Mouse (Mus musculus) forebrain, embryonic 13.5 days (tissue): ENCODE results near the gene Frmd5. TPM values are rescaled to one million over a fixed set of nuclear protein-coding genes. Genes with fewer than 3 reads are reported as not detected.
A peak's percentile ranks its signal among the peaks of the same experiment; 100 is the strongest.

ENCODE experiments used
- ATAC-seq: fragments of 200-750 bp; cut with Nextera tagmentation; 2 replicates; pipeline ENCODE4 v1.8.0; 2017
- H3K27ac ChIP-seq: fragments of 300-500 bp; sonication (generic); 2 replicates; pipeline ENCODE4 v1.5.1; 2015; ENCODE audit warnings: inconsistent platforms, mild to moderate bottlenecking, moderate library complexity
- H3K27me3 ChIP-seq: fragments of 300-500 bp; sonication (generic); 2 replicates; pipeline ENCODE4 v1.6.1; 2015; ENCODE audit warnings: mild to moderate bottlenecking, inconsistent platforms
- H3K36me3 ChIP-seq: fragments of 300-500 bp; sonication (generic); 2 replicates; pipeline ENCODE4 v1.6.1; 2015; ENCODE audit warnings: mild to moderate bottlenecking, inconsistent platforms; ENCODE audit not compliant: poor library complexity, severe bottlenecking
- H3K4me1 ChIP-seq: fragments of 300-500 bp; sonication (generic); 2 replicates; pipeline ENCODE4 v1.6.1; 2015; ENCODE audit warnings: inconsistent platforms
- H3K4me2 ChIP-seq: fragments of 300-500 bp; sonication (generic); 2 replicates; pipeline ENCODE4 v1.6.1; 2015; ENCODE audit warnings: inconsistent platforms, mild to moderate bottlenecking, moderate library complexity
- H3K4me3 ChIP-seq: fragments of 300-500 bp; sonication (generic); 2 replicates; pipeline ENCODE4 v1.5.1; 2015; ENCODE audit warnings: mild to moderate bottlenecking, inconsistent platforms
- H3K9ac ChIP-seq: fragments of 300-500 bp; sonication (generic); 2 replicates; pipeline ENCODE4 v1.6.1; 2015; ENCODE audit warnings: mild to moderate bottlenecking, inconsistent platforms
- H3K9me3 ChIP-seq: fragments of 300-500 bp; sonication (generic); replicated peaks from 2 replicates; pipeline ENCODE4 v1.6.1; 2016; ENCODE audit warnings: inconsistent platforms
- WGBS: fragments of 180-500 bp; shearing (Covaris S2); methylation state at CpG from one replicate; pipeline ENCODE4 v1.1.7; 2015; 5-methylcytosine and 5-hydroxymethylcytosine counted together
- polyA plus RNA-seq: library from polyadenylated mRNA; unstranded; fragments of >200 nt; fragmentation: Nextera tagmentation; extraction: Ambion mirVana; gene quantifications from 2 replicates; pipeline ENCODE4 v1.2.1, GENCODE M21; 2015

Gene Frmd5
- polyA plus RNA-seq, 1 experiment from 2014 or later: 29.6 TPM

DNA sequence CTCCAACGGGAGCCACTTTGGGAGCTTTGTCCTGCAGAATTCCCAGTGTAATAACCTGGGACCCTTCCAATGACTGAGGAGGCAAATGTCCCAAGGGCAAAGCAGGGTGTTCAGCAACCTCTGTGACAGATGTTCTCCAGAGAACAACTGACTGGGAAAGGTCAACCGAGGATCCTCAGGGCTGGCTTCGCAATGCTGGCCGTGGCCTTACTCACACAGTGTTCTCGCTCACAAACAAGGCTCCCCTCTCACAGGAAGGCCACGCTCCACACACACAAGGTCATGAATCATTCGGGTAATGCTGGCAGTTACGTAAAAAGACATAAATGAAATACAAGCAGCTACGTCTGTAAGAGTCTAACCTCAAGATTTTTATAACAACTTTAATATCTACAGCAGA lies 46.2 kb downstream of the Frmd5 start:
- Histone ChIP-seq H3K9me3 (no peaks in the 10 kb centered on the region), H3K36me3 (no peaks in the 10 kb centered on the region), H3K4me2 (no peak overlapping the region), H3K4me3 (no peak overlapping the region), H3K9ac (no peak overlapping the region), H3K27me3 (no peaks in the 10 kb centered on the region), H3K4me1 (no peaks in the 10 kb centered on the region), H3K27ac (no peak overlapping the region)
- whole genome bisulfite sequencing: 91% methylated on average over 9 of the region's 9 CpGs
- ATAC-seq: no peak

DNA sequence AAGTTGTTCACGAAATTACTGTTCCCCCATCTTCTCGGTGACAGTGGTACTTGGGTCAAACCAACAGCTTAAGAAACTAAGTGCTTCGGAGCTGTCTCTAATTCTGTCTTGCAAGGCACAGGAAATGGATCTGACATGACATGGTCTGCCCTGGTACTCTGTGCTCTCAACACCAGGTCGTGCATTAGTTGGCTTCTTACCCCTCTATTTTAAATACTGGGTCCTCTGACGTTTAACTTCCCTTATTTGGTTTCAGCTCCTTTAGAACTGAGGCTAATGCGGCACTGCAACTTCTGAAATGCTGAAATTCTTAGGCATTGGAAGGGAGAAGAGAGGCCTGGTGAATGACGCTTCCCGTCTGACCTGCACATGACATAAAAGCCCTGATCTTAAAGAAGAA lies 48.6 kb downstream of the Frmd5 start:
- WGBS: 91% methylated on average over 8 of the region's 8 CpGs
- Histone ChIP-seq H3K9me3 (no peaks in the 10 kb centered on the region), H3K27ac (no peak overlapping the region), H3K4me1 (peaks cover 9% of the 10 kb centered on the region), H3K4me2 (no peak overlapping the region), H3K9ac (no peak overlapping the region), H3K36me3 (no peaks in the 10 kb centered on the region), H3K27me3 (no peaks in the 10 kb centered on the region), H3K4me3 (no peak overlapping the region)
- no peak for ATAC-seq

- 96% methylated on average over 1 of the region's 1 CpGs for WGBS
- Histone ChIP-seq H3K27me3 (no peaks in the 10 kb centered on the region), H3K9me3 (no peaks in the 10 kb centered on the region), H3K9ac (no peak overlapping the region), H3K4me3 (no peak overlapping the region), H3K4me1 (peaks cover 11% of the 10 kb centered on the region), H3K36me3 (no peaks in the 10 kb centered on the region), H3K27ac (no peak overlapping the region), H3K4me2 (no peak overlapping the region)
- no peak for ATAC-seq
These were observed 50.6 kb downstream of the Frmd5 start for GRCm38 (mm10) chr2:121756336-121756735.

DNA sequence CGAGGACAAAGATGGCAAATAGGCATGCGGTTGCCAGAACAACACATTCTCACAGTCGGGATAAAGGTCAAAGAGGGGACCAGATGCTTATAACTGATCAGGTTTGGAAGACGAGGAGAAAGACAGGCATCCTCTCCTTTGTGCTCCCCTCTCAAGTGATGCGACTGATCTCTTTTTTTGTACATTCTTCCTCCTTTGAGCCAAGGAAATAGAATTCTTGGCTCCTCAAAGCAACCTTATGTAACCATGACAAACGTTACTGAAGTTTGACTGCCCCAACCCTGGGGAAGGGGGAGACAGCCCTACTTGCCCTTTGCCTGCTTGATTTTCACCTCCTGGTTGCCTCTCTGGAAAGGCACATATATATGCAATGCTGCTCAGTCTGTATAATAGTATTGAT lies 51.8 kb downstream of the Frmd5 start:
- Histone ChIP-seq H3K4me3 (no peak overlapping the region), H3K27me3 (no peaks in the 10 kb centered on the region), H3K4me2 (no peak overlapping the region), H3K36me3 (no peaks in the 10 kb centered on the region), H3K9ac (no peak overlapping the region), H3K9me3 (no peaks in the 10 kb centered on the region), H3K27ac (peak overlapping the region; percentile 31; the same call in 1 of the 2 replicates), H3K4me1 (peaks cover 14% of the 10 kb centered on the region)
- WGBS: 24% methylated on average over 6 of the region's 6 CpGs
- no peak for ATAC-seq

GRCm38 (mm10) chr2:121750121-121750520 lies 56.8 kb downstream of the Frmd5 start:
- Histone ChIP-seq H3K27ac (no peak overlapping the region), H3K4me1 (peaks cover 18% of the 10 kb centered on the region), H3K27me3 (no peaks in the 10 kb centered on the region), H3K9me3 (no peaks in the 10 kb centered on the region), H3K9ac (no peak overlapping the region), H3K36me3 (no peaks in the 10 kb centered on the region), H3K4me2 (no peak overlapping the region), H3K4me3 (no peak overlapping the region)
- WGBS: 75% methylated on average over 6 of the region's 6 CpGs
- no peak for ATAC-seq

- 92% methylated on average over 2 of the region's 2 CpGs for WGBS
- no peak overlapping the region for H3K4me2 ChIP-seq
- H3K4me1 ChIP-seq: no peaks in the 10 kb centered on the region
- no peaks in the 10 kb centered on the region; the same call in 1 of the 2 replicates for H3K9me3 ChIP-seq
- H3K27me3 ChIP-seq: no peaks in the 10 kb centered on the region
- H3K36me3 ChIP-seq: 0 out of 2 replicates have a peak, but pooled peaks cover 4% of the 10 kb centered on the region
- no peak overlapping the region for H3K27ac ChIP-seq
- no peak overlapping the region for H3K9ac ChIP-seq
- ATAC-seq: no peak
- H3K4me3 ChIP-seq: no peak overlapping the region
These were observed 65.7 kb downstream of the Frmd5 start for GRCm38 (mm10) chr2:121741151-121741550.

DNA sequence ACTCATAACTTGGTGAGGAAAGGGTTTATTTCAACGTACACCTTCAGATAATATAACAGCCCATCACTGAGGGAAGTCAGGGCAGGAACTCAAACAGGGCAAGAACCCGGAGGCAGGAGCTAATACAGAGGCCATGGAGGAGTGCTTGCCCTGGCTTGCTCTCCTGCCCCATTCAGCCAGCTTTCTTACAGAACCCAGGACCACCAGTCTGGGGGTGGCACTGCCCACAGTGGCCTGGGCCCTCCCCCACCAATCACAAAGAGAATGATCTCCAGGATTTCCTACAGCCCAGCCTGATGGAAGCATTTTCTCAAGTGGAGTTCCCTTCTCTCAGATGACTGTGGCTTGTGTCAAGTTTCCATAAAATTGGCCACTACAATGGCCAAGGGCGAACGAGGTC lies 67.5 kb downstream of the Frmd5 start:
- Histone ChIP-seq H3K27me3 (no peaks in the 10 kb centered on the region), H3K36me3 (0 out of 2 replicates have a peak, but pooled peaks cover 4% of the 10 kb centered on the region), H3K27ac (no peak overlapping the region), H3K9ac (no peak overlapping the region), H3K4me3 (no peak overlapping the region), H3K9me3 (no peaks in the 10 kb centered on the region; the same call in 1 of the 2 replicates), H3K4me1 (no peaks in the 10 kb centered on the region), H3K4me2 (no peak overlapping the region)
- WGBS: 93% methylated on average over 4 of the region's 4 CpGs
- ATAC-seq: no peak

DNA sequence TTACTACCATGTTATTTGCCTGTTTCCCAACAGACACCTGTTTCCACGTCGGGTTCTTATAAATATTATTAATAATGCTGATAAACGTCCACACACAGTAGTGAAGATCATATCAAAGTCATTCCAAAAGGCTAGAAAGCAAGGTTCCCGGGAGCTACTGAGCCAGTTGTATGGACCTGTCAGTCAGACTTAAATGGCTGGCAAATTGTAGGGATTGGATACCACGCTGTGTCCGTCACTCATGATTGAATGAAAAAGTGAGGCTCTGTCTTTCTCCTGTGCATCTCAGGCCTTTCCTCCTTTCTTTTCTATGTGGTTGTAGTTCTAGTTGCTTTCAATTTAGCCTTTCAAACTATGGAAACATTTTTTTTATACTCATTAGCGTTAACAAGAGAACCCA lies 73.5 kb downstream of the Frmd5 start:
- WGBS: 47% methylated on average over 7 of the region's 7 CpGs

GRCm38 (mm10) chr2:121730486-121730885 lies 76.4 kb downstream of the Frmd5 start:
- peaks cover 8% of the 10 kb centered on the region; the same call in 1 of the 2 replicates for H3K4me1 ChIP-seq
- no peak for ATAC-seq
- no peaks in the 10 kb centered on the region for H3K9me3 ChIP-seq
- no peak overlapping the region for H3K27ac ChIP-seq
- no peak overlapping the region for H3K9ac ChIP-seq
- no peak overlapping the region for H3K4me3 ChIP-seq
- H3K27me3 ChIP-seq: no peaks in the 10 kb centered on the region
- 94% methylated on average over 11 of the region's 11 CpGs for WGBS
- no peaks in the 10 kb centered on the region for H3K36me3 ChIP-seq
- no peak overlapping the region for H3K4me2 ChIP-seq

More for the DNA sequence above, 73.5 kb downstream of the Frmd5 start:
- no peaks in the 10 kb centered on the region for H3K27me3 ChIP-seq
- no peak overlapping the region for H3K4me2 ChIP-seq
- no peaks in the 10 kb centered on the region; the same call in 1 of the 2 replicates for H3K9me3 ChIP-seq
- 0 out of 2 replicates have a peak, but pooled peaks cover 4% of the 10 kb centered on the region for H3K36me3 ChIP-seq
- H3K4me1 ChIP-seq: peaks cover 8% of the 10 kb centered on the region; the same call in 1 of the 2 replicates
- no peak for ATAC-seq
- no peak overlapping the region for H3K27ac ChIP-seq
- H3K9ac ChIP-seq: no peak overlapping the region
- no peak overlapping the region for H3K4me3 ChIP-seq

GRCm38 (mm10) chr2:121728907-121729575 lies 77.8 kb downstream of the Frmd5 start:
- no peak for ATAC-seq
- 73% methylated on average over 9 of the region's 9 CpGs for WGBS
- Histone ChIP-seq H3K27me3 (no peaks in the 10 kb centered on the region), H3K9me3 (no peaks in the 10 kb centered on the region), H3K4me2 (no peak overlapping the region), H3K36me3 (no peaks in the 10 kb centered on the region), H3K4me3 (no peak overlapping the region), H3K27ac (no peak overlapping the region), H3K9ac (no peak overlapping the region), H3K4me1 (peaks cover 8% of the 10 kb centered on the region; the same call in 1 of the 2 replicates)

DNA sequence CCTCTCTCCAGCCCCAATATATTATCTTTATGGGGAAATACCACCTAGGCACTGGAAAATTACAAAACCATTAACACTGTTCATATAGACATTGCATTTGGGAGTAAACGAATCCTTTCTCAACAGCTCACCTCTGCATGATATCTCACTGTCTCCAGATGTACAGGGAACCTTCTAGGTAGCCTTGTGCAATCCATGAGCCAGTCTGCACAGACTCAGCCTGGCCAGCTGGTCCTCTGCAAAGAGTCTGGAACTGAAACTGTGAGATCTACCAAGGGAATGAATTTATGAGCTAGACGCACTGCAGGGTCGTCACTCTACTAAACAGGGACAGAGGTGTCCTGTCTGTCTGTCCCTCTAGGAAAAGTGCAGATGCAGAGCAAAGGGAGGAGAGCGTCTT lies 82.0 kb downstream of the Frmd5 start:
- H3K9ac ChIP-seq: no peak overlapping the region
- H3K9me3 ChIP-seq: no peaks in the 10 kb centered on the region
- 0 out of 2 replicates have a peak, but pooled peaks cover 4% of the 10 kb centered on the region for H3K4me1 ChIP-seq
- H3K27ac ChIP-seq: no peak overlapping the region
- 0 out of 2 replicates have a peak, but pooled peaks cover 2% of the 10 kb centered on the region for H3K36me3 ChIP-seq
- no peak overlapping the region for H3K4me3 ChIP-seq
- no peak overlapping the region for H3K4me2 ChIP-seq
- WGBS: 90% methylated on average over 4 of the region's 4 CpGs
- no peaks in the 10 kb centered on the region for H3K27me3 ChIP-seq
- ATAC-seq: no peak

- no peak overlapping the region for H3K4me3 ChIP-seq
- no peaks in the 10 kb centered on the region for H3K9me3 ChIP-seq
- peaks cover 3% of the 10 kb centered on the region for H3K4me1 ChIP-seq
- no peak overlapping the region for H3K4me2 ChIP-seq
- H3K9ac ChIP-seq: no peak overlapping the region
- no peak for ATAC-seq
- no peak overlapping the region for H3K27ac ChIP-seq
- WGBS: 86% methylated on average over 8 of the region's 8 CpGs
- H3K36me3 ChIP-seq: 0 out of 2 replicates have a peak, but pooled peaks cover 2% of the 10 kb centered on the region
- no peaks in the 10 kb centered on the region for H3K27me3 ChIP-seq
These were observed 83.1 kb downstream of the Frmd5 start for GRCm38 (mm10) chr2:121723796-121724195.

DNA sequence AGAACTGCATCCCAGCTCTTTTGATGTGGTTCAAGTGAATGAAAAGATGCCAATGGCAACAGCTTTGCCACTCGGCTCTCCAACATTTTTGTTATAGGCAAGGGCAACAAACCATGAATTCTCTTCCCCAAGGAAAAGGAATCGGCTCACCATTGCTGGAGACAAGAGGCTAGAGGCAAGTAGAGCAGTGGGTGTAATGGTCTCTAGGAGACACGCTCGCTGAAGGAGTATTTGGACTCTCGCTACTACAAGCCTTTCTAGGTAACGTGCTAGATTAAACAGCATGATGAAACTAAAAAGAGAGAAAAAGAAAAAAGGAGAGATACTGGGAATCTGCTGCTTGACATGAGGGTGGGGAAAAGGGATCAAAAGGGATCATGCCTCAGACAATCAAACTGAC lies 87.9 kb downstream of the Frmd5 start:
- Histone ChIP-seq H3K9me3 (no peaks in the 10 kb centered on the region), H3K36me3 (0 out of 2 replicates have a peak, but pooled peaks cover 2% of the 10 kb centered on the region), H3K27ac (no peak overlapping the region), H3K4me1 (peaks cover 11% of the 10 kb centered on the region), H3K27me3 (no peaks in the 10 kb centered on the region), H3K4me3 (no peak overlapping the region), H3K9ac (no peak overlapping the region), H3K4me2 (no peak overlapping the region)
- WGBS: 80% methylated on average over 6 of the region's 6 CpGs
- ATAC-seq: no peak
